Mouse (Mus musculus) layer of hippocampus, postnatal 14 days (tissue): ENCODE results near the gene Dnaja2. TPM values are rescaled to one million over a fixed set of nuclear protein-coding genes. Genes with fewer than 3 reads are reported as not detected.
A peak's percentile ranks its signal among the peaks of the same experiment; 100 is the strongest.

ENCODE experiments used
- DNase-seq, 2 experiments: peaks; one replicate each; pipeline ENCODE4 v3.0.0; 2021 to 2022; ENCODE audit warnings: low spot score in 2 of 2, mixed read lengths in 1 of 2
- total RNA-seq, 2 experiments: library from RNA; stranded (reverse); gene quantifications; 2 replicates each; pipeline ENCODE4 v1.2.3; 2021

Dnaja2 gene
- total RNA-seq, 2 experiments from 2014 or later, result 164 to 178 TPM

GRCm38 (mm10) chr8:85557601-85557986 is 2.5 kb upstream of the Dnaja2 start:
- no peak for DNase-seq

GRCm38 (mm10) chr8:85556986-85557600 is 1.9 kb upstream of the Dnaja2 start:
- no peak for DNase-seq

DNA sequence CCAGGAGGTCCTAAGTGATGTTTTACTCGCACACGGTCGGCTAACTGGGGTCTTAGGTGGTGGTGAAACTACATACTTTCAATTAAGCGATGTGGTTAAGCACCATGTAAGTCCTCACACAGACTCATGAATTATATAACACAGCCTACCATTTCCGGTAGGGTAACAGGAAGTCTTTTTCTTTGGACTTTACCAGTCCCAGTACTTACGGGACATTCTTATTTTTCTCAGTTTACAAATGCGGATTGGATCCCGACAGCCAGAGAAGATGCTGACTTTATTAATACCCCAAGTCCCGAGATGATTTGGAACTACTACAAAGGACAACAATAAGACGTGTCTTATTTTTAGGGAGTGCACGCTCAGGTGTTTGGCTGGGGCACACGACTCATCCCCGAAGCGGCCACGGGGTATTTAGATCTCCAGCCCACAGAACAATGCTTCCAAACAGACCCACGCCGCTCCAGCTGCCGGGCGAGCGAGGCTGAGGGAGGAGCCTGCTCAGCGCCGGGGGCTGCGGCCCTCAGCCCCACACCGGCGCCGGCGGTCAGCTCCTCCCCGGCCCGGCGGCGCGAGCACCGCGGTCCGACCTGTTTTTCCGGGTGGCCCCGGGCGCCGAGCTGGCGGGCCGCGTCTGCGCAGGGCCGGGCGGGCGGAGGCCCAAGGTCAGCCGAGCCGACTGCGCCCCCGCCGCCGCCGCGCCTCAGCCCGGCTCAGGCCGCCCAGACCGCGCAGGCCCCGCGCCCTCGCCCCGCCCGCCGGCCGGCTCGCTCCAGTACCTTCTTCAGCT is 558 bp downstream of the Dnaja2 start:
- DNase-seq, result peak in 1 of 2 experiments; percentile 28

GRCm38 (mm10) chr8:85551934-85552333 is 3.2 kb downstream of the Dnaja2 start:
- no peak for DNase-seq

DNA sequence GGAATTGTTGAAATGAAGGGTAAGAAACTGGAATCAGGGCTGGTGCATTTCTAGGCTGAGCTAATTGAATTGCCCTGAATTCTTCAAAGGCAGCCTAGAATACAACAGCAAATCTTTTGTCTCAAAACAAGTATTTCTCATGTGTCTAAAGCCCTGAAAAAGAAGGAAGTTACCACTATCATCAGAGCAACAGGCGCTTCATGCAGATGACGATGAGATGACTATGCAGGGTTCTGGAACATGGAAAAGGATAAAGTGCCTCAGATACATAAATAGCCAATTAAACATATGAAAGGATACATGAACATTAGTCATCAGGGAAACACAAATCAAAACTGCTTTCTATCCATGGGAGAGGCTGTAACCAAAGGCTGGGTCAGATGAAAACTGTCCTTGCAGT is 18.8 kb downstream of the Dnaja2 start:
- DNase-seq, result no peak

GRCm38 (mm10) chr8:85534163-85534562 is 21.0 kb downstream of the Dnaja2 start:
- DNase-seq, result no peak

- no peak for DNase-seq
Observed at GRCm38 (mm10) chr8:85533434-85533833, 21.7 kb downstream of the Dnaja2 start.

DNA sequence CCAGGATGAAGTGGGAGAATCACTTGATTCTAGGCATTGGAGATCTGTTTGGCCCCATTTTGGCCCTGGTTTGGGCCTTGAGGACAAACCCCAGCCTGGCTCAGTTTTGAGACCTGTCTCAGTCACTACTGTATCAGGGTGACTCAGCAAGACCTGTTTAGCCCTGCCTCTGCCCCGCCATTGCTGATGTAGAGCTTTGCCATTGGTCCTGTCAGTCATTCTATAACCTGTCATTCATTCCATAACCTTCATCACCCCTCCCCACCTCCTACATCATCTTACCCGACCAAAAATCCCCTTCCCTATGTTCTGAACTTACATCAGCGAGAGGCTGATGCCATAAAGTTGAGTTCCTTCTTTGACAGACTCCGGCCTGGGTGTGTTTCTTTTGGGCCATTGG is 22.3 kb downstream of the Dnaja2 start:
- no peak for DNase-seq

DNA sequence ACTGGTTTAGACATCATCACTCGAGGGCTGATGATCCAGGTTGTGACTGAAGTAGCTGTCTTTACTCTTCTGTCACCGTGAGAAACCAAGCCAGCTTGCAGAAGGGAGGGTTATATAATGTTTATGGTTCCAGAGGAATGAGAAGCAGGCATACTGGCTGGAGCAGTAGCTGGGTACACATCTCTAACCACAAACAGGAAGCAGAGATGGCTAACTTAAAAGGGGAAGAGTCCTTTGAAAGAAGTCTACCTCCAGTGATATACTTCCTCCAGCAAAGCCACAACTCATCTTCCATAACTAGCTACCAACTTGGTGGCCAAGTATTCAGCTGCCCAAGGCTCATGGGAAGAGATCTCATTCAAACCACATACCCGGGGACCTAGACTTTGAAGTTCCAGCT is 23.7 kb downstream of the Dnaja2 start:
- no peak for DNase-seq

DNA sequence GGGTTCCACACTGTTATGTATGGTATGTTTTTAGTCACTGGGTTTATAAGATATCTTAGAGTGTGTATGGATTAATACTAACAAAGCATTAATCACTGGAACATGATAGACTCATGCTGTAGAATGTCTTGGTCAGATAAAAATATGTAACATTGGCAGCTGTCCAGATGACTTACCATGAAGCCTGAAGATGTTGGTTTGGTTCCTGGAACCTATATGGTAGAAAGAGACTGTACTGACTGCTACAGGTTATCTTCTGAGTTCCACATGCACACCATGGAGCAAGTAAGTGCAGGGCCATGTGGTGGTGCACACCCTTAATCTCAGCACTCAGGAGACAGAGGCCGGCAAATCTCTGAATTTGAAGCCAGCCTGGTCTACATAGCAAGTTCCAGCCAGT is 24.4 kb downstream of the Dnaja2 start:
- no peak for DNase-seq

DNA sequence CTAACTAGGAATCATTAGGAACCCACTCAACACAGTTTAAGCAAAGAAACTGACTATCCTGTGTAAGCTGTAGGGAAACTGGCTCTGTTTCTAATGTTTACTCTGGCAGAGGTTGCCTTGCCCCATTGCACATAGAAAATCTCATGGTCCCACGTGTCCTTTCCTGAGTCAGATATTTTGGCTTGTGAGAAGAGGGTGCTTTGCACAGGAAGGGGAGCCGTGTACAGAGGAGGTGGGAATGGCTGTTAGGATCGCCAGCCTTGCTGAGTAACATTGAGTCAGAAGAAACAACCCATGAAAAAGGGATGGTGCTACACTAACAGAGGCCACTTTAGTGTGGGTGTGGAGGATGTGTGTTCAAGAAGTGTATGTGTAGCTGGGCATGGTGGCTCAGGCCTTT is 26.2 kb downstream of the Dnaja2 start:
- DNase-seq, result no peak

DNA sequence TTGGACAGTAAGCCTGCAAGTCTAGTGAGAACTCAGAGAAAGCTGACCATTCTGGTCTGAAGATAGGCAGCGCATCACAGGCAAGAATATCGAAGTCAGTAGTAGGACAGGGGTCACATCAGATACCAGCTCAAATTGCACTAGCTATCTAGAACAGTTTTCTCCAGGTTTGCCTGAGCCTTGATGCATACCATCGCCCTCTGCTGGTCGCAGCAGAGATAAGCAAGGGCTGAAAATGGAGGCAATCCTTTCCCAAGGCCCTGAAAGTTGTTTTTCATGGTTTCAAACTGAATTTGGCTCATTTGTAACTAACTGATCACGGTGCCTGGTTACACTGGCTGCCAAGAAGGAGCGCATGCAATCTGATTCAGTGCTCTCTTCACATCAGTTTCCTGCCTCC is 29.0 kb downstream of the Dnaja2 start:
- DNase-seq, result peak; percentile 59 to 65

- DNase-seq, result no peak
Observed at GRCm38 (mm10) chr8:85524086-85524485, 31.1 kb downstream of the Dnaja2 start.

- DNase-seq, result no peak
Observed at GRCm38 (mm10) chr8:85521332-85521731, 33.8 kb downstream of the Dnaja2 start.

DNA sequence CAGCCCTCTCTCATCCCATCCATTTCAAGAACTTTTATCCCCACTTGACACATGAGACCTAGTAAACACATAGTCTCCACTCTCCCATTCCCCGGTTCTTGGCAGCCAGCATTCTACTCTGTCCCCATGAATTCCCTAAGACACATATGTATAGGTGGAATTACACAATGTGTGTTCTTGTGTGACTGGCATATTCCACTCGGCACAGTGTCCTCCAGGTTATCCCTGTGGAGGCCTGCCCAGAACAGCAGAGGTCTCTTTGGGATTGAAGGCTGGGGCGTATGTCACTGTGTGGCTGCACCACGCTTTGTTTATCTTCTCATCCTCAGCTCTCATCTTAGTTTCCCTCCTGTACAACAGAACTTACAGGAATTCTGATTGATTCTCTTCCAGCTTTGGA is 34.6 kb downstream of the Dnaja2 start:
- no peak for DNase-seq

- no peak for DNase-seq
Observed at GRCm38 (mm10) chr8:85517956-85518355, 37.2 kb downstream of the Dnaja2 start.

GRCm38 (mm10) chr8:85517336-85517735 is 37.8 kb downstream of the Dnaja2 start:
- DNase-seq, result no peak

DNA sequence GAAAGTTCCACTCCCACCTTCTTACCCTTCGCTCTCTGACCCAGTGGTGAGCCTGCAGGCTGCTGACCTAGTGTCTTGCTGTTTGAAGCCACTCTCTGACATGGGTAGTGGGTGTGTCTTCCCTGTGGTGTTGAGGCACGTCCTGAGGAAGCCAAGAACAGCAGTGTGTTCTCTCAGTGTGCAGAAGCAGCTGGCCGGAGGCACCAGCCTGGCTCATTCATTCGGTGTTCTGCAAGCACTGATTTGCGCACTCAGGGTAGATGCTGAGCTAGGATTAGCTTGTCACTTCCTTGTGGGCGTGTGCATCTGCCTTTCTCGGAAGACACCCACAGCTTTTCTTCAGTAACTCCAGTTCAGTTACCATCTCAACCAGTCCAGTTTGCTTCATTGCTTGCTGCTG is 39.8 kb downstream of the Dnaja2 start:
- peak; percentile 18 to 65 for DNase-seq

GRCm38 (mm10) chr8:85513283-85513682 is 41.9 kb downstream of the Dnaja2 start:
- DNase-seq, result no peak

DNA sequence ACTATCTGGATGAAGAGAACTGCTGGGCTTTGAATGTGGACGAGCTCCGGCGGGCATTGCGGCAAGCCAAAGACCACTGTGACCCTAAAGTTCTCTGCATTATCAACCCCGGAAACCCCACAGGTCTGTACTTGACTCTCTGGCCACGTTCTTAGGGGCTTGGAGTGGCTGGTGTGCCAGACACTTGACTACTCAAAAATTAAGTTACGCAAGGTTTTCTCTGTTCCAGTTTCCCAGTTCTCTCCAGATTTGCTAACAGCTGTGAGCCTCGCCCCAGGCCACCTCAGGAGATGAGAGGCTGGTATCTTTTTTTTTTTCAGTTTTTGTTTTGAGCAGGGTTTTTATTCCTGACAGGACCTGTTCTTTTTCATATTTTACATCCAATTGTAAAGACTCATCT is 42.9 kb downstream of the Dnaja2 start:
- no peak for DNase-seq

GRCm38 (mm10) chr8:85508661-85509060 is 46.5 kb downstream of the Dnaja2 start:
- DNase-seq, result no peak

GRCm38 (mm10) chr8:85506620-85507019 is 48.5 kb downstream of the Dnaja2 start:
- no peak for DNase-seq

GRCm38 (mm10) chr8:85504704-85505103 is 50.4 kb downstream of the Dnaja2 start:
- no peak for DNase-seq
